Mouse (Mus musculus): ENCODE measurements at regions not wholly inside any gene's neighbourhood (a gene's known extent, or its start where the extent isn't known, plus 50 kb on each side); places are given as distances from the start of the nearest gene placed in this dataset.

DNA sequence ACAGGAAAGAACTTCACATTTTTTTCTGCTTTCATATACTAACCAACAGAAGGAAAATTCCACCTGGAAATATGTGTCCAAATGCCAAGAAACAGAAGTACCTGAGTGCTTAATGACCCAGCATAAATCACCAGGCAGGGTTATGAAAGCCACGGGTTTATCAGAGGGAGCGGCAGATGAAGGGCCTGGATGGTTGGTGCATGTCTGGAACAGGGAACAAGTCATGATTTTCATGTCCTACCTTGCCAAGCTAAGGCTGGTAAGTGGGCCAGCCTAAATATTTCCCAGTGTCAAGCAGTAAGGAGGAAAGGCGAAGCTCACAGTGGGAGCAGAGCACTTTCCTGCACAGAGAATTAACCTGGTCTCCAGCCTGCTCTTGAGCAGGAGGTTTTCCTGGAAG is 132.3 kb upstream of the Foxq1 start:
- no peak for ATAC-seq (replicated peaks; ENCODE audit: insufficient number of reproducible peaks, insufficient read depth, low FRiP score, low read depth)
- Histone ChIP-seq H3K4me2 (no peak overlapping the region), H3K4me3 (no peak overlapping the region), H3K4me1 (replicated peaks) (no peaks in the 10 kb centered on the region), H3K9me3 (replicated peaks) (no peaks in the 10 kb centered on the region), H3K27ac (no peak overlapping the region), H3K9ac (no peak overlapping the region), H3K27me3 (no peaks in the 10 kb centered on the region), H3K36me3 (no peaks in the 10 kb centered on the region)
- WGBS = 79% methylated on average over 3 of the region's 3 CpGs

DNA sequence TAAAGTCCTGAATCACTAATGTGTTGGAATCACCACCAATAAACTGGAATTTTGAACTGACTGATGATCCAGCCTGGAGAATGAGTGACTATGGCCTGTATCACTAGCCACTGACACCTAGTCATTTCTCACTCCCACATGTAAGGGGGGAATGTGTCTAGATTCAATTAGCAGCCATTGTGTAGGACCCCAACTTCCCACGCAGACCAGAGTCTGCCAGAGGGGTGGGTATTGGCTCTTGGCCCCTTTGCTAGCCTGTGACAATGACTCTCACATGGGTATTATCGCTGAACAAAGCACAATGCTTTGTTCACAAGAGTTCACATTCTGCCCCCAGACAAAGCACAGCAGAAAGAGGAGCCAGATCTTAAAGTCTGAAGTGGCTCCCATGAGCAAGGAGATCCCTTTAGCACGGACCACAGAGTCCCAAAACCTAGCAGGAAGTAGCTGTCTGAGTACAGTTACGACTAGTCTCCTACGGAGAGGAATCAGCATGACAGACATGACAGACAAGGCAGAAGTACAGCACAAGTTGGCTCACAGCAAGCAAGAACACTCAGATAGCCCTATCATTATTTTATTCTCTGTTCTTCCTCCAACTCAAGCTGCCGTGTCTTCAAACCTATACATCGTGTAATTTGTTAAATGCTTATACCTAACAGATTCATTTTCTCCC is 130.0 kb upstream of the Foxq1 start:
- Histone ChIP-seq H3K36me3 (no peaks in the 10 kb centered on the region), H3K4me1 (replicated peaks) (no peaks in the 10 kb centered on the region), H3K9ac (no peak overlapping the region), H3K4me2 (no peak overlapping the region), H3K27me3 (no peaks in the 10 kb centered on the region), H3K27ac (no peak overlapping the region), H3K4me3 (no peak overlapping the region), H3K9me3 (replicated peaks) (no peaks in the 10 kb centered on the region)
- ATAC-seq (replicated peaks; ENCODE audit: insufficient number of reproducible peaks, insufficient read depth, low FRiP score, low read depth) = no peak
- 69% methylated on average over 7 of the region's 7 CpGs for WGBS

- 77% methylated on average over 7 of the region's 7 CpGs for WGBS
Measured at GRCm38 (mm10) chr13:31436434-31436833, 119.5 kb upstream of the Foxq1 start.

GRCm38 (mm10) chr13:31439761-31440627 is 115.9 kb upstream of the Foxq1 start:
- 72% methylated on average over 9 of the region's 9 CpGs for WGBS
- no peak for ATAC-seq (replicated peaks; ENCODE audit: insufficient number of reproducible peaks, insufficient read depth, low FRiP score, low read depth)

More at GRCm38 (mm10) chr13:31436434-31436833, 119.5 kb upstream of the Foxq1 start:
- Histone ChIP-seq H3K4me3 (no peak overlapping the region), H3K36me3 (no peaks in the 10 kb centered on the region), H3K9ac (no peak overlapping the region), H3K27me3 (no peaks in the 10 kb centered on the region), H3K4me2 (no peak overlapping the region), H3K27ac (no peak overlapping the region), H3K4me1 (replicated peaks) (no peaks in the 10 kb centered on the region), H3K9me3 (replicated peaks) (no peaks in the 10 kb centered on the region)
- ATAC-seq (replicated peaks; ENCODE audit: insufficient number of reproducible peaks, insufficient read depth, low FRiP score, low read depth) = no peak

DNA sequence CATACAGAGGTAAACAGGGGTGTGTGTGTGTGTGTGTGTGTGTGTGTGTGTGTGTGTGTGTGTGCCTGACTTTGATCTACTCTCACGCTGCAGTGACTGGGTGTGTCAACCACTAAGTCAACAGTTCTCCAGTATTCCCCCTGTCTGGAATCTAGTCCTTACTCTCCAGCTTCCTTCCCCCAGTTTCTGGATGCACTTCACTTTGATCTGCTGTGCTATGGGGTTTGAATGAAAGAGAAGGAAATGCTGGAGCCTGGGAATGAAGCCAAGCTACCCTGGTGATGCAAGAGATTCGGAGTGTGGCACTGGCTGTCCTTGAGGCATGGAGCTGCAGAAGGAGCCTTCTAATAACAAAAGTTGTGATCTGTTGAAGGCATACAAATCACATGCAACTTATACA is 97.1 kb upstream of the Foxq1 start:
- Histone ChIP-seq H3K27me3 (no peaks in the 10 kb centered on the region), H3K4me1 (replicated peaks) (no peaks in the 10 kb centered on the region), H3K4me2 (no peak overlapping the region), H3K9me3 (replicated peaks) (no peaks in the 10 kb centered on the region), H3K36me3 (no peaks in the 10 kb centered on the region), H3K4me3 (no peak overlapping the region), H3K9ac (no peak overlapping the region), H3K27ac (no peak overlapping the region)
- no peak for ATAC-seq (replicated peaks; ENCODE audit: insufficient number of reproducible peaks, insufficient read depth, low FRiP score, low read depth)
- WGBS = 45% methylated on average over 2 of the region's 2 CpGs

More at GRCm38 (mm10) chr13:31439761-31440627, 115.9 kb upstream of the Foxq1 start:
- no peaks in the 10 kb centered on the region for H3K36me3 ChIP-seq
- no peak overlapping the region for H3K4me2 ChIP-seq
- H3K27ac ChIP-seq = no peak overlapping the region
- H3K27me3 ChIP-seq = no peaks in the 10 kb centered on the region
- no peak overlapping the region for H3K9ac ChIP-seq
- no peak overlapping the region for H3K4me3 ChIP-seq
- H3K4me1 ChIP-seq (replicated peaks) = no peaks in the 10 kb centered on the region
- H3K9me3 ChIP-seq (replicated peaks) = no peaks in the 10 kb centered on the region

GRCm38 (mm10) chr13:31465141-31465540 is 90.8 kb upstream of the Foxq1 start:
- 69% methylated on average over 8 of the region's 8 CpGs for WGBS
- Histone ChIP-seq H3K36me3 (no peaks in the 10 kb centered on the region), H3K4me3 (no peak overlapping the region), H3K27me3 (no peaks in the 10 kb centered on the region), H3K9me3 (replicated peaks) (no peaks in the 10 kb centered on the region), H3K9ac (no peak overlapping the region), H3K4me2 (no peak overlapping the region), H3K27ac (no peak overlapping the region), H3K4me1 (replicated peaks) (no peaks in the 10 kb centered on the region)
- ATAC-seq (replicated peaks; ENCODE audit: insufficient number of reproducible peaks, insufficient read depth, low FRiP score, low read depth) = no peak

DNA sequence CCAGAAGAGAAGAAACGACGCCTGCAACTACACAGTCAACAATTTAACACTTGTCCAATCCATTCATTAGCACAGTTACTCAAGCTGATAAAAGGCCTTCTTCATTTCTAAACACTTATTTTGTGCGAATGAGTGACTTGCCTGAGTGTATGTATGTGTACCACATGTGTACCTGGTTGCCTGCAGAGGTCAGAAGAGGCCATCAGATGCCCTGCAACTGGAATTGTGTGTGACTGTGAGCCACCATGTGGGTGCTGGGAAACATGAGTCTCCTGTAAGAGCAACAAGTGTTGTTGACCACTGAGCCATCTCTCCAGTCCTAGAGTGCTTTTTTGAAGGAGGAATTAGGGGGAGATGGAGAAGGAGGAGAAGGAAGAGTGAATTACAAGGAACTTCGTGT is 90.2 kb upstream of the Foxq1 start:
- ATAC-seq (replicated peaks; ENCODE audit: insufficient number of reproducible peaks, insufficient read depth, low FRiP score, low read depth) = no peak
- no peaks in the 10 kb centered on the region for H3K36me3 ChIP-seq
- H3K9ac ChIP-seq = no peak overlapping the region
- H3K4me2 ChIP-seq = no peak overlapping the region
- H3K4me1 ChIP-seq (replicated peaks) = no peaks in the 10 kb centered on the region
- no peak overlapping the region for H3K27ac ChIP-seq
- H3K27me3 ChIP-seq = no peaks in the 10 kb centered on the region
- no peak overlapping the region for H3K4me3 ChIP-seq
- WGBS = 63% methylated on average over 4 of the region's 4 CpGs
- no peaks in the 10 kb centered on the region for H3K9me3 ChIP-seq (replicated peaks)

DNA sequence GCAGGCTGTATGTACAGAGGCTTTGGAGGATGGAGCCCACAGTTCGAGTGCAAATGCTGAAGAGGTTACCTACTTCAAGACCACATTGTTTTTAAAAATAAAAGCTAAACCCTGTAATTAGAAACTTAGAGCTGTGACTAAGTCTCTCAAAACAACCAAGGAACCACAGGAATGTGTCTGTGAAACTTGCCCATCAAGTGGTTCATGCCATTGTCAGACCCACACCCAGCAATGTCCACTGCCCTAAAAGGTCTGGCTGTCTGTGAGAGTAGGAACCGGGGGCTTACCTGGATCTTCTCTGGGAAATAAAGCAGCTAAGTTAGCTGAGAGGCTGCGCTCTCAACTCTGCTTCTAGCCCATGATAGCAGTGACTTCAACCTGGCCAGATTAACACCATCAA is 87.8 kb upstream of the Foxq1 start:
- Histone ChIP-seq H3K36me3 (no peaks in the 10 kb centered on the region), H3K4me2 (no peak overlapping the region), H3K27ac (no peak overlapping the region), H3K9ac (no peak overlapping the region), H3K4me1 (replicated peaks) (no peaks in the 10 kb centered on the region), H3K27me3 (no peaks in the 10 kb centered on the region), H3K9me3 (replicated peaks) (no peaks in the 10 kb centered on the region), H3K4me3 (no peak overlapping the region)
- ATAC-seq (replicated peaks; ENCODE audit: insufficient number of reproducible peaks, insufficient read depth, low FRiP score, low read depth) = no peak
- 78% methylated on average over 3 of the region's 3 CpGs for WGBS

GRCm38 (mm10) chr13:31468983-31469382 is 87.0 kb upstream of the Foxq1 start:
- no peak for ATAC-seq (replicated peaks; ENCODE audit: insufficient number of reproducible peaks, insufficient read depth, low FRiP score, low read depth)
- Histone ChIP-seq H3K4me3 (no peak overlapping the region), H3K9ac (no peak overlapping the region), H3K4me2 (no peak overlapping the region), H3K27ac (no peak overlapping the region), H3K9me3 (replicated peaks) (no peaks in the 10 kb centered on the region), H3K36me3 (no peaks in the 10 kb centered on the region), H3K4me1 (replicated peaks) (no peaks in the 10 kb centered on the region), H3K27me3 (no peaks in the 10 kb centered on the region)
- 73% methylated on average over 3 of the region's 3 CpGs for WGBS

GRCm38 (mm10) chr13:31472366-31472765 is 83.6 kb upstream of the Foxq1 start:
- H3K9me3 ChIP-seq (replicated peaks) = no peaks in the 10 kb centered on the region
- H3K4me2 ChIP-seq = no peak overlapping the region
- H3K4me3 ChIP-seq = no peak overlapping the region
- no peak overlapping the region for H3K27ac ChIP-seq
- no peaks in the 10 kb centered on the region for H3K27me3 ChIP-seq
- H3K36me3 ChIP-seq = no peaks in the 10 kb centered on the region
- no peaks in the 10 kb centered on the region for H3K4me1 ChIP-seq (replicated peaks)
- no peak overlapping the region for H3K9ac ChIP-seq
- WGBS = 81% methylated on average over 5 of the region's 5 CpGs
- no peak for ATAC-seq (replicated peaks; ENCODE audit: insufficient number of reproducible peaks, insufficient read depth, low FRiP score, low read depth)

DNA sequence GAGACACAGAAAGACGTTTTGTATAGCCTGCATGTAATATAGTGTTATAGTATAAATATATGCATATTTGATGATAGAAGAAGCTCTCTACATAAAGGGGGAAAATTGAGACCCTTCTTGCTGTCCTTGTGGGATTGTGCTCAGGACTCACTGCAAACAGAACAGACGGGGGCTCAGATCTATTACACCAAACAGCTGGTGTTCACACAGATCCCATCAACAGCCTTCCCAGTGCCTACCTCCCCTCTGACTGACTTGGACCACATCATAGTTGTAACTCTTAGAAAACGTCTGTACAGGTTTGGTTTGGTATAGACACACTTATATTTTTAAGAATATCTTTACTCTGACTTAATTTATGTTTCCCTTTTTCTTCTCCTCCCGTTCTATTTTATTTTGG is 83.1 kb upstream of the Foxq1 start:
- ATAC-seq (replicated peaks; ENCODE audit: insufficient number of reproducible peaks, insufficient read depth, low FRiP score, low read depth) = no peak
- H3K27me3 ChIP-seq = no peaks in the 10 kb centered on the region
- H3K9ac ChIP-seq = no peak overlapping the region
- H3K4me2 ChIP-seq = no peak overlapping the region
- H3K4me1 ChIP-seq (replicated peaks) = no peaks in the 10 kb centered on the region
- no peaks in the 10 kb centered on the region for H3K36me3 ChIP-seq
- 72% methylated on average over 4 of the region's 4 CpGs for WGBS
- H3K9me3 ChIP-seq (replicated peaks) = no peaks in the 10 kb centered on the region
- no peak overlapping the region for H3K27ac ChIP-seq
- no peak overlapping the region for H3K4me3 ChIP-seq

GRCm38 (mm10) chr13:31473275-31473674 is 82.7 kb upstream of the Foxq1 start:
- H3K4me3 ChIP-seq = no peak overlapping the region
- ATAC-seq (replicated peaks; ENCODE audit: insufficient number of reproducible peaks, insufficient read depth, low FRiP score, low read depth) = no peak
- H3K4me2 ChIP-seq = no peak overlapping the region
- no peaks in the 10 kb centered on the region for H3K27me3 ChIP-seq
- H3K4me1 ChIP-seq (replicated peaks) = no peaks in the 10 kb centered on the region
- 71% methylated on average over 1 of the region's 1 CpGs for WGBS
- no peak overlapping the region for H3K9ac ChIP-seq
- no peak overlapping the region for H3K27ac ChIP-seq
- no peaks in the 10 kb centered on the region for H3K9me3 ChIP-seq (replicated peaks)
- no peaks in the 10 kb centered on the region for H3K36me3 ChIP-seq
